Mouse (Mus musculus) spleen, adult 2 months (tissue): ENCODE results near the gene Myl12a.

ENCODE experiments used
- CTCF ChIP-seq: fragments of 200-500 bp; IDR thresholded peaks from 2 replicates; pipeline ENCODE4 v1.5.1; 2011; ENCODE audit warnings: mild to moderate bottlenecking, inconsistent platforms; ENCODE audit not compliant: insufficient read depth, insufficient read length, insufficient replicate concordance; ENCODE audit errors: extremely low read depth
- POLR2A ChIP-seq: fragments of 200-500 bp; IDR thresholded peaks from 2 replicates; pipeline ENCODE4 v1.6.1; 2011; ENCODE audit warnings: low read depth, low read length, inconsistent platforms

DNA sequence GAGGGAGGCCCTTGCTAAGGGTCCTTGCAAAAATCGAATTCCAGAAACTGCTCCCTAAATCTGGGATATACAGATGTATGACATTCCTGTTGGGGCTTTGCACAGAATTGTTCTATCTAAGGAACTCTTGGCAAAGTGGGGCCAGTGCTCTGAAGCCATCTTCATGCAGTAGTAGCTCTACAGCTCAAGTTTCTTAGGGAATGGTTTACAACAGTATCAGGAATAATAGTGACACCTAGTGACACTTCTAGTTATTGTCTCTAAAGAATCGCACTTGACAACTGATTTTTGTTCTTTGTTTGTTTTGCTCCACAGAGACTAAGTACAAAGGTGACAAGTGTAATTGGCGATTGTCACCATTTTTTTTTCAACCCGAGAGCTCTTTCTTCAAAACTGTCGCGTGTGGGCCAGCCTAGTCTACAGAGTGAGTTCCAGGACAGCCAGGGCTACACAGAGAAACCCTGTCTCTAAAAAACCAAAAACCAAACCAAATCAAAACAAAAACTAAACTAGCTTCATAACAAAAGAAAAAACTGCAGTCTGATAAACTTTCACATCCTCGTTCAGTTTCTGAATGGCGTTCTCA lies 34.0 kb downstream of the Myl12a start:
- no peak for TF ChIP-seq CTCF
- no peak for TF ChIP-seq POLR2A
